Mouse (Mus musculus): ENCODE data around the gene Flt1.

DNA sequence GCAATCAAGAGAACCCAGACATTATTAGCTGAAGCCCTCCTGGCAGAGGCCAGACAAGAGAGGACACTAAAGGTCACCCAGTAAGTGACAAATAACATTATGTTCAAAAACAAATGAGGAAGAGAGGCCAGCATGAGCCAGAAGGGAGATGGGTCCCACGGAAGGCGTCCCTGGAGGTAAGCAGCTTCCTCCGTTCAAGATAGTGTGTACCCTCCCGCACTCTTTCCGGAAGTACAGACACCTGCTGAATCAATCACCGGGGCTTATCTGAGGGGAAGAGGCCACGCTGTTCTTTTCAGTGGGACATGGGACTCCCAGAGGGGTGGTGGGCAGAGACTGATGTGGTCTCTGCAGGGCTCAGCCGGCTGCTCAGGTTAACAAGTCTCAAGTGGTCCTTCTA, 146.1 kb downstream of the Flt1 start:
- TF ChIP-seq CTCF (IDR thresholded peaks at IDR 0.05; ENCODE audit: low read depth) (no peak), EP300 (IDR thresholded peaks at IDR 0.05; ENCODE audit: low read depth) (no peak)

Measured in liver, embryonic 14.5 days (tissue).